Mouse (Mus musculus): Measurements from ENCODE around the gene Bik. TPM values are rescaled to one million over a fixed set of nuclear protein-coding genes. Genes with fewer than 3 reads are reported as not detected.
A peak's percentile ranks its signal among the peaks of the same experiment; 100 is the strongest.

Bik gene
- polyA plus RNA-seq, 1 experiment from 2014 or later: 6.2 TPM

- DNase-seq: no peak
- H3K27ac ChIP-seq (ENCODE audit: low read depth): no peak overlapping the region
- H3K4me2 ChIP-seq (ENCODE audit: low read depth, low read length): no peak overlapping the region
- H3K9ac ChIP-seq (replicated peaks): no peak overlapping the region
- H3K4me1 ChIP-seq (ENCODE audit: insufficient read depth): peaks cover 36% of the 10 kb centered on the region
- H3K9me3 ChIP-seq (ENCODE audit: low read length): no peaks in the 10 kb centered on the region
- no peaks in the 10 kb centered on the region for H3K36me3 ChIP-seq (replicated peaks; ENCODE audit: insufficient read depth, low read length)
- peaks cover 45% of the 10 kb centered on the region for H3K27me3 ChIP-seq (ENCODE audit: insufficient read depth, low read length)
- H3K4me3 ChIP-seq (ENCODE audit: low read depth, low read length): no peak overlapping the region
- no peak for ATAC-seq
- TF ChIP-seq CTCF (IDR thresholded peaks at IDR 0.05; ENCODE audit: low read depth): no peak
- TF ChIP-seq EP300 (IDR thresholded peaks at IDR 0.05; ENCODE audit: low read depth): no peak
- 58% methylated on average over 4 of the region's 4 CpGs for WGBS (ENCODE audit: insufficient replicate concordance)
These were observed 2.2 kb downstream of the Bik start for GRCm38 (mm10) chr15:83528892-83529291.

- Histone ChIP-seq H3K4me2 (ENCODE audit: low read depth, low read length) (no peak overlapping the region), H3K27me3 (ENCODE audit: insufficient read depth, low read length) (peaks cover 40% of the 10 kb centered on the region)
- no peak for DNase-seq
These were observed 3.1 kb downstream of the Bik start for GRCm38 (mm10) chr15:83529765-83530164.

GRCm38 (mm10) chr15:83530233-83530632 lies 3.6 kb downstream of the Bik start:
- Histone ChIP-seq H3K4me2 (ENCODE audit: low read depth, low read length) (no peak overlapping the region), H3K9me3 (ENCODE audit: low read length) (no peaks in the 10 kb centered on the region), H3K9ac (replicated peaks) (no peak overlapping the region), H3K36me3 (replicated peaks; ENCODE audit: insufficient read depth, low read length) (no peaks in the 10 kb centered on the region), H3K27ac (ENCODE audit: low read depth) (peak overlapping the region; percentile 69), H3K27me3 (ENCODE audit: insufficient read depth, low read length) (peaks cover 35% of the 10 kb centered on the region), H3K4me3 (ENCODE audit: low read depth, low read length) (no peak overlapping the region), H3K4me1 (ENCODE audit: insufficient read depth) (peaks cover 36% of the 10 kb centered on the region)
- ATAC-seq: peak; percentile 11; the same call in 1 of the 2 replicates
- DNase-seq: no peak
- 34% methylated on average over 9 of the region's 9 CpGs for WGBS (ENCODE audit: insufficient replicate concordance)
- TF ChIP-seq CTCF (IDR thresholded peaks at IDR 0.05; ENCODE audit: low read depth) (no peak), EP300 (IDR thresholded peaks at IDR 0.05; ENCODE audit: low read depth) (no peak)

More at GRCm38 (mm10) chr15:83529765-83530164, 3.1 kb downstream of the Bik start:
- no peak for ATAC-seq
- TF ChIP-seq EP300 (IDR thresholded peaks at IDR 0.05; ENCODE audit: low read depth): no peak
- no peak for TF ChIP-seq CTCF (IDR thresholded peaks at IDR 0.05; ENCODE audit: low read depth)
- Histone ChIP-seq H3K9ac (replicated peaks) (no peak overlapping the region), H3K9me3 (ENCODE audit: low read length) (no peaks in the 10 kb centered on the region), H3K4me1 (ENCODE audit: insufficient read depth) (peaks cover 36% of the 10 kb centered on the region), H3K36me3 (replicated peaks; ENCODE audit: insufficient read depth, low read length) (no peaks in the 10 kb centered on the region), H3K27ac (ENCODE audit: low read depth) (no peak overlapping the region), H3K4me3 (ENCODE audit: low read depth, low read length) (no peak overlapping the region)
- 57% methylated on average over 5 of the region's 5 CpGs for WGBS (ENCODE audit: insufficient replicate concordance)

- no peak overlapping the region for H3K4me3 ChIP-seq (ENCODE audit: low read depth, low read length)
- TF ChIP-seq EP300 (IDR thresholded peaks at IDR 0.05; ENCODE audit: low read depth) (no peak), CTCF (IDR thresholded peaks at IDR 0.05; ENCODE audit: low read depth) (no peak)
- H3K4me2 ChIP-seq (ENCODE audit: low read depth, low read length): no peak overlapping the region
- H3K9ac ChIP-seq (replicated peaks): no peak overlapping the region
- peaks cover 31% of the 10 kb centered on the region for H3K27me3 ChIP-seq (ENCODE audit: insufficient read depth, low read length)
- WGBS (ENCODE audit: insufficient replicate concordance): 40% methylated on average over 6 of the region's 6 CpGs
- ATAC-seq (peak; percentile 31; the same call in 1 of the 2 replicates), DNase-seq (no peak)
- H3K4me1 ChIP-seq (ENCODE audit: insufficient read depth): peaks cover 36% of the 10 kb centered on the region
- H3K9me3 ChIP-seq (ENCODE audit: low read length): no peaks in the 10 kb centered on the region
- peak overlapping the region; percentile 69 for H3K27ac ChIP-seq (ENCODE audit: low read depth)
- no peaks in the 10 kb centered on the region for H3K36me3 ChIP-seq (replicated peaks; ENCODE audit: insufficient read depth, low read length)
These were observed 4.0 kb downstream of the Bik start for GRCm38 (mm10) chr15:83530688-83531087.

- Histone ChIP-seq H3K4me1 (ENCODE audit: insufficient read depth) (peaks cover 25% of the 10 kb centered on the region), H3K9ac (replicated peaks) (no peak overlapping the region), H3K9me3 (ENCODE audit: low read length) (no peaks in the 10 kb centered on the region), H3K27ac (ENCODE audit: low read depth) (no peak overlapping the region), H3K36me3 (replicated peaks; ENCODE audit: insufficient read depth, low read length) (no peaks in the 10 kb centered on the region), H3K4me2 (ENCODE audit: low read depth, low read length) (no peak overlapping the region), H3K4me3 (ENCODE audit: low read depth, low read length) (no peak overlapping the region), H3K27me3 (ENCODE audit: insufficient read depth, low read length) (peaks cover 17% of the 10 kb centered on the region)
- peak; percentile 61 for TF ChIP-seq CTCF (IDR thresholded peaks at IDR 0.05; ENCODE audit: low read depth)
- TF ChIP-seq EP300 (IDR thresholded peaks at IDR 0.05; ENCODE audit: low read depth): no peak
- DNase-seq: no peak
- whole genome bisulfite sequencing (ENCODE audit: insufficient replicate concordance): 67% methylated on average over 5 of the region's 5 CpGs
- ATAC-seq: no peak
These were observed 5.4 kb downstream of the Bik start for GRCm38 (mm10) chr15:83531961-83532469.

- Histone ChIP-seq H3K27me3 (ENCODE audit: insufficient read depth, low read length) (peaks cover 13% of the 10 kb centered on the region), H3K4me1 (ENCODE audit: insufficient read depth) (peaks cover 20% of the 10 kb centered on the region), H3K4me2 (ENCODE audit: low read depth, low read length) (no peak overlapping the region), H3K36me3 (replicated peaks; ENCODE audit: insufficient read depth, low read length) (no peaks in the 10 kb centered on the region), H3K9ac (replicated peaks) (no peak overlapping the region), H3K9me3 (ENCODE audit: low read length) (no peaks in the 10 kb centered on the region), H3K4me3 (ENCODE audit: low read depth, low read length) (no peak overlapping the region), H3K27ac (ENCODE audit: low read depth) (no peak overlapping the region)
- 65% methylated on average over 7 of the region's 7 CpGs for WGBS (ENCODE audit: insufficient replicate concordance)
- no peak for DNase-seq
- TF ChIP-seq CTCF (IDR thresholded peaks at IDR 0.05; ENCODE audit: low read depth): no peak
- no peak for TF ChIP-seq EP300 (IDR thresholded peaks at IDR 0.05; ENCODE audit: low read depth)
- ATAC-seq: no peak
These were observed 5.9 kb downstream of the Bik start for GRCm38 (mm10) chr15:83532606-83533005.

Measured in liver, postnatal 0 days (tissue).